Mouse (Mus musculus) limb, embryonic 11.5 days (tissue): ENCODE measurements at regions not wholly inside any gene's neighbourhood (a gene's known extent, or its start where the extent isn't known, plus 50 kb on each side); places are given as distances from the start of the nearest gene placed in this dataset.

Experiments used
- ATAC-seq: fragments of 200-750 bp; cut with Nextera tagmentation; 2 replicates; pipeline ENCODE4 v1.8.0; 2017; ENCODE audit warnings: low read depth; ENCODE audit not compliant: insufficient number of reproducible peaks, low FRiP score, low TSS enrichment
- DNase-seq: peaks from one replicate; pipeline ENCODE4 v3.0.0-alpha.2; 2015; ENCODE audit warnings: low spot score
- H3K27ac ChIP-seq: fragments of 300-500 bp; sonication (generic); replicated peaks from 2 replicates; pipeline ENCODE4 v1.5.1; 2014; ENCODE audit warnings: low read depth, mild to moderate bottlenecking, low read length
- H3K27me3 ChIP-seq: fragments of 300-500 bp; sonication (generic); 2 replicates; pipeline ENCODE4 v1.6.1; 2014; ENCODE audit warnings: mild to moderate bottlenecking, low read length, mixed read lengths; ENCODE audit not compliant: control insufficient read depth, insufficient read depth
- H3K36me3 ChIP-seq: fragments of 300-500 bp; sonication (generic); 2 replicates; pipeline ENCODE4 v1.6.1; 2014; ENCODE audit warnings: mild to moderate bottlenecking, low read length, moderate library complexity, mixed read lengths; ENCODE audit not compliant: control insufficient read depth, insufficient read depth
- H3K4me1 ChIP-seq: fragments of 300-500 bp; sonication (generic); 2 replicates; pipeline ENCODE4 v1.6.1; 2014; ENCODE audit warnings: low read length, mixed read lengths; ENCODE audit not compliant: control insufficient read depth, insufficient read depth
- H3K4me2 ChIP-seq: fragments of 300-500 bp; sonication (generic); 2 replicates; pipeline ENCODE4 v1.6.1; 2014; ENCODE audit warnings: low read depth, mild to moderate bottlenecking, moderate library complexity; ENCODE audit not compliant: severe bottlenecking
- H3K4me3 ChIP-seq: fragments of 300-500 bp; sonication (generic); 2 replicates; pipeline ENCODE4 v1.5.1; 2014; ENCODE audit warnings: low read depth, low read length
- H3K9ac ChIP-seq: fragments of 300-500 bp; sonication (generic); 2 replicates; pipeline ENCODE4 v1.6.1; 2014; ENCODE audit warnings: mild to moderate bottlenecking, low read length
- H3K9me3 ChIP-seq: fragments of 300-500 bp; sonication (generic); 2 replicates; pipeline ENCODE4 v1.6.1; 2016; ENCODE audit warnings: low read length; ENCODE audit not compliant: control insufficient read depth
- WGBS: fragments of 180-500 bp; shearing (Covaris S2); extraction: QIAGEN DNeasy Blood & Tissue Kit; methylation state at CpG from one replicate; pipeline ENCODE4 v1.1.7; 2014; 5-methylcytosine and 5-hydroxymethylcytosine counted together

- H3K36me3 ChIP-seq: no peaks in the 10 kb centered on the region
- no peaks in the 10 kb centered on the region for H3K9me3 ChIP-seq
- 0 out of 2 replicates have a peak overlapping the region, but pooled peaks have one; percentile 1 for H3K27ac ChIP-seq
- H3K27me3 ChIP-seq: no peaks in the 10 kb centered on the region
- no peak overlapping the region for H3K4me2 ChIP-seq
- DNase-seq (peak; percentile 96), ATAC-seq (peak; percentile 86)
- no peak overlapping the region for H3K4me3 ChIP-seq
- WGBS: 14% methylated on average over 7 of the region's 7 CpGs
- 0 out of 2 replicates have a peak, but pooled peaks cover 10% of the 10 kb centered on the region for H3K4me1 ChIP-seq
- no peak overlapping the region for H3K9ac ChIP-seq
Observed at GRCm38 (mm10) chr2:74380574-74381287, 198.5 kb downstream of the Lnpk start.

DNA sequence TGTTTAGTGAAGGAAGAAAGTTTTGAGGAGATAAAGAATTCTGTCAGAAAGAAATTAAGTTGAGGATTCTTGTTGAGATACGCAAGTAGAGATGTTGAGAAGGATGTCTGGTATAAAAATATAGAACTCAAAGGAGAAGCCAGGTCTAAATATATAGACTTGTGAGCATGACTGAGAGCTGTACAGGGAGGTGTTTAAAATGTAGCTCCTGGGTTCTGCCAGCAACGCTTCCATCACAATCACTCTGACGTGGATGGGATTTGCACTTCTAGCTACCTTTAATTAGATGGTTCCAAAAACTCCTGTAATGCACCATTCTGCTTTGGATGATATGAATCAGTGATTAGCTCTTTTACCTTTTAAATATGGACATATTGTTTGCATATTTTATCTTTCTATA lies 200.5 kb downstream of the Lnpk start:
- WGBS: 93% methylated on average over 3 of the region's 3 CpGs
- H3K4me2 ChIP-seq: no peak overlapping the region
- no peak overlapping the region for H3K4me3 ChIP-seq
- H3K36me3 ChIP-seq: no peaks in the 10 kb centered on the region
- H3K9ac ChIP-seq: no peak overlapping the region
- H3K4me1 ChIP-seq: 0 out of 2 replicates have a peak, but pooled peaks cover 10% of the 10 kb centered on the region
- no peak for DNase-seq
- no peaks in the 10 kb centered on the region for H3K27me3 ChIP-seq
- no peaks in the 10 kb centered on the region for H3K9me3 ChIP-seq
- no peak for ATAC-seq
- H3K27ac ChIP-seq: no peak overlapping the region

DNA sequence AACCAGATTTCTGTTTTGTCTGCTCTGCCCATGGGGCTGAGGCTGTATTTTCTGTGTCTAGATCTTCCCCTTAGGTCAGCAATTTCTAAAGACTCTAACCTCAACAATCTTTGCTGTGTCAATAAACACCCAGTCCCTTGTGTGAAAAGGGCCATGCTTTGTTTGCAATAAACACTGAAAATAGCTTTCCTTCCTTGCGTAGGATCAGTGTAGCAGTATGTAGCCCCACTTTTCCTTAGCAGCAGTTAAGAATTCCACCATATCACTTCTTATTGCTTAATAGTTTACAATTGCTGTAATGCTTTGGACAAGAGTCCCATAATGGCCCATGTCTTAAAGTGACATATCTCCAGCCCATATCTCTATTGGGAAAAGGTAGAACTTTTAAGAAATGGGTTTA lies 205.3 kb downstream of the Lnpk start:
- H3K36me3 ChIP-seq: no peaks in the 10 kb centered on the region
- no peak overlapping the region for H3K9ac ChIP-seq
- WGBS: 85% methylated on average over 1 of the region's 1 CpGs
- no peak for ATAC-seq
- no peak overlapping the region for H3K4me3 ChIP-seq
- H3K9me3 ChIP-seq: no peaks in the 10 kb centered on the region
- 0 out of 2 replicates have a peak, but pooled peaks cover 2% of the 10 kb centered on the region for H3K4me1 ChIP-seq
- no peaks in the 10 kb centered on the region for H3K27me3 ChIP-seq
- DNase-seq: no peak
- H3K4me2 ChIP-seq: no peak overlapping the region
- H3K27ac ChIP-seq: no peak overlapping the region

DNA sequence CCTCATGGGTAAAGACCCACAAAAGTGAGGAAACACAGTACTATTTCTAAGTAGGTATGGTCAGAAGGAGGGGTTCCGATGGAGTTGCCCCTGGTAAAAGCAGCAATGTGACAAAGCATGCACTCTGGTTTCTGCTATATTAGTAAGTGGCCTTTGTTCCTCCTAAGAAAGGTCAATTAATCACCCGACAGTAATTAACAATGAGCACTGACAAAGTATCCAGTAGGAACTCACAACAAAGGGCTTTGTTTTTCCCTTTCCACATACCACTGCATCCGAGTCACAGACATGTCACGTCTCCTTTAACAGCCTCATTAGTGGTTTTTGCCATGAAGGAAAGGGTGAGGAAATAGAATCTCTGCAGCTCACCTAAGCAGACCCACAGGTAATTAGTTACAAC lies 206.2 kb downstream of the Lnpk start:
- Histone ChIP-seq H3K27me3 (no peaks in the 10 kb centered on the region), H3K9ac (no peak overlapping the region), H3K9me3 (no peaks in the 10 kb centered on the region), H3K4me1 (0 out of 2 replicates have a peak, but pooled peaks cover 2% of the 10 kb centered on the region), H3K27ac (no peak overlapping the region), H3K4me2 (no peak overlapping the region), H3K36me3 (no peaks in the 10 kb centered on the region), H3K4me3 (no peak overlapping the region)
- WGBS: 64% methylated on average over 4 of the region's 4 CpGs
- no peak for ATAC-seq
- DNase-seq: no peak

GRCm38 (mm10) chr2:74363255-74363654 lies 216.0 kb downstream of the Lnpk start:
- Histone ChIP-seq H3K27me3 (no peaks in the 10 kb centered on the region), H3K36me3 (no peaks in the 10 kb centered on the region), H3K4me2 (no peak overlapping the region), H3K9me3 (no peaks in the 10 kb centered on the region), H3K9ac (no peak overlapping the region), H3K27ac (no peak overlapping the region), H3K4me3 (no peak overlapping the region), H3K4me1 (no peaks in the 10 kb centered on the region)
- 82% methylated on average over 2 of the region's 2 CpGs for WGBS
- ATAC-seq (no peak), DNase-seq (no peak)

DNA sequence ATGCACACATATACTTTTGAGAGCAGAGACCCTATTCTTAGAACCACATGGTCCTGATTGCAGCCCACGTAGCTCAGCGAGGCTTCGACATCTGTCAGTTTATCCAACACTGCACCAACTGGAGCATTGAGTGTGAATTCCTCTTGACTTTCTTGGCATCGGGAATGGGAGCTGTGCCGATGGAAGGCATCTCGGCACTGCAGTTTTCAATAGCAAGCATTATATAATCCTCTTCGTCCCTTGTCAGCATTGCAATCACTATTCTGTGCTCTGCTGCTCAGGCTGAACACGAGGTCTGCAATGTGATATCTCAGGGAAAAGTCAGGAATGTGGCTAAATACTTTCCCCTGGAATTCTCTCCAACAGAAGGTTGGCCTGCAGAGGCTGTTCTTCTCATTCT lies 224.6 kb downstream of the Lnpk start:
- no peak overlapping the region for H3K4me3 ChIP-seq
- no peak for DNase-seq
- H3K4me1 ChIP-seq: no peaks in the 10 kb centered on the region
- no peak overlapping the region for H3K4me2 ChIP-seq
- no peak for ATAC-seq
- no peak overlapping the region for H3K9ac ChIP-seq
- WGBS: 79% methylated on average over 8 of the region's 8 CpGs
- no peaks in the 10 kb centered on the region for H3K9me3 ChIP-seq
- H3K27me3 ChIP-seq: no peaks in the 10 kb centered on the region
- H3K27ac ChIP-seq: no peak overlapping the region
- no peaks in the 10 kb centered on the region for H3K36me3 ChIP-seq

- H3K9me3 ChIP-seq: no peaks in the 10 kb centered on the region
- H3K9ac ChIP-seq: no peak overlapping the region
- no peak overlapping the region for H3K4me3 ChIP-seq
- no peaks in the 10 kb centered on the region for H3K27me3 ChIP-seq
- no peak overlapping the region for H3K27ac ChIP-seq
- H3K4me2 ChIP-seq: no peak overlapping the region
- WGBS: 76% methylated on average over 6 of the region's 6 CpGs
- ATAC-seq (no peak), DNase-seq (no peak)
- no peaks in the 10 kb centered on the region for H3K36me3 ChIP-seq
- no peaks in the 10 kb centered on the region for H3K4me1 ChIP-seq
Observed at GRCm38 (mm10) chr2:74349809-74350208, 229.4 kb downstream of the Lnpk start.

- ATAC-seq (no peak), DNase-seq (no peak)
- no peak overlapping the region for H3K27ac ChIP-seq
- H3K36me3 ChIP-seq: no peaks in the 10 kb centered on the region
- H3K4me1 ChIP-seq: no peaks in the 10 kb centered on the region
- 91% methylated on average over 9 of the region's 9 CpGs for WGBS
- H3K9me3 ChIP-seq: no peaks in the 10 kb centered on the region
- H3K9ac ChIP-seq: no peak overlapping the region
- no peak overlapping the region for H3K4me3 ChIP-seq
- H3K27me3 ChIP-seq: no peaks in the 10 kb centered on the region
- H3K4me2 ChIP-seq: no peak overlapping the region
Observed at GRCm38 (mm10) chr2:74306301-74306700, 272.9 kb downstream of the Lnpk start.
